Mouse (Mus musculus): ENCODE measurements around the gene Pkp1. TPM values are rescaled to one million over a fixed set of nuclear protein-coding genes. Genes with fewer than 3 reads are reported as not detected.

Gene Pkp1
- polyA plus RNA-seq, 1 experiment: 0.90 TPM

DNA sequence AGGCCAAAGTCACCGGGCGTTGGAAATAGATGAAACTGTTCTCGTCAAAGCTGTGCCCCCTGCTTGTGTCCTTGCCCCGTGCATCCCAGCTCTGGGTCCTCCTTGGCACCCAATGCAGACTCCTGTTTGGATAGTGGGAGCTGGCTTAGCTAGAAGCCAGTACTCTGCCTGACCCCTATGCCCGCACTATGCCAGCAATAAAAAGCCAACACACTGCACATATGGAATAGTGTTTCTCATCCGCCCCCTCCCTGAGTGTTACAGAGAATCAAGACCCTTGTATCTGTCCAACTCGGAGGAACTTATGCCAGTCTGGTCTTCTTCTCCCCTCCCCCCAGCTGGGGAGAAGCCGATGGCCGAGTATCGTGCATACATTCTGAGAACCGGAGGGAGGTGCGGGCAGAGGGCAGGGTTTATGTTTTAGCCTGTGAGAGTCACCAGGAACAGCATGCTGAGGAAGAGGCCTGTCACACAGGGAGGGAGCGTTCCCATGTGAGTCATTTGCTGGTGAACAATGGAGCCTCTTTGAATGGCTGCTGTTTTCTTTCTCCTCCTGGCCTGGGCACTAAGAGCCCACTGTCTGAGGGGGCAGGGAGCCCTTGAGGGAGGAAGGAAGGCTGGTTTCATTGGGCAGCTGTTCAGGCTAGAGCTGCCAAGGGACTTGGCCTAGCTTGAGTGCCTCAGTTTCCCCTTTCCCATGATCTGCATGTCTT is 66.8 kb downstream of the Pkp1 start:
- Histone ChIP-seq H3K27ac (ENCODE audit: insufficient read depth, low read length) (no peak overlapping the region; the same call in 1 of the 2 replicates), H3K4me1 (ENCODE audit: control insufficient read depth, insufficient read depth, low read length) (peaks cover 7% of the 10 kb centered on the region; the same call in 1 of the 2 replicates), H3K4me3 (ENCODE audit: insufficient read depth, low read length) (no peak overlapping the region)
- TF ChIP-seq POLR2A (IDR thresholded peaks at IDR 0.05; ENCODE audit: low read depth, low read length): no peak
- TF ChIP-seq CTCF (IDR thresholded peaks at IDR 0.05; ENCODE audit: borderline replicate concordance, insufficient read depth, low read length): no peak

DNA sequence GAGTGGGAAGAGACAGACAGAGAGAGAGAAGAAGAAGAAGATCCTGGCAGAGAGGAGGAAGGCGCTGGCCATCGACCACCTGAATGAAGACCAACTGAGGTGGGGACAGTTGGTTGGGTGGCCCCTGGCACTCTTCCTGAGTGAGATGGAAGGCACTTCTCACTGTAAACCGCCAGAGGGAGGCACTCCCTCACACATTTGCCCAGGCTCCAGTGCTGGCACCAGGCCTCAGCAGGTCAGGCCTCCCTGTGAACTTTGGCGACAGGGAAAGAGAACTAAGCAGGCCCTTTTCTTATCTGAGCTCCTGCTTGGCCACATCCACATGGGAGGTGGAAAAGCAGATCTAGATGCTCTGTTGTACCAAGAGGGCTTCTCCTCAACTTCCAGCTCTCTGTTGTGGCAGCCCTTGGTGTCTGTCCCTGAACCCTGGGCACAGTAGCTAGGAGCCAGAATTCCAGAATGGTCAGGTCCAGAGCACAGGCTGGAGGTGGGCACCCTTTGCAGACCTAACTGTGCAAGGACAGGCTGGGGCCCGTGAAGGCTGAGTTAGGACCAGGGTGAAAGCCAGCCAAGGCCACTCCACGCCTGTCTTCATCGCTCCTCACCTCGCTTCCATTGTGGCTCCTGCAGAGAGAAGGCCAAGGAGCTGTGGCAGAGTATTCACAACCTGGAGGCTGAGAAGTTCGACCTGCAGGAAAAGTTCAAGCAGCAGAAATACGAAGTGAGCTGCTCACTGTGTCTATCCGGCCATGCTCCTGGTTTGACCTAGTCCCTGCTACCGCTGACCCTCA is 68.1 kb downstream of the Pkp1 start:
- TF ChIP-seq POLR2A (IDR thresholded peaks at IDR 0.05; ENCODE audit: low read depth, low read length): no peak
- TF ChIP-seq CTCF (IDR thresholded peaks at IDR 0.05; ENCODE audit: borderline replicate concordance, insufficient read depth, low read length): peak; percentile 73
- H3K4me1 ChIP-seq (ENCODE audit: control insufficient read depth, insufficient read depth, low read length): peaks cover 7% of the 10 kb centered on the region; the same call in 1 of the 2 replicates
- H3K27ac ChIP-seq (ENCODE audit: insufficient read depth, low read length): no peak overlapping the region
- H3K4me3 ChIP-seq (ENCODE audit: insufficient read depth, low read length): no peak overlapping the region

DNA sequence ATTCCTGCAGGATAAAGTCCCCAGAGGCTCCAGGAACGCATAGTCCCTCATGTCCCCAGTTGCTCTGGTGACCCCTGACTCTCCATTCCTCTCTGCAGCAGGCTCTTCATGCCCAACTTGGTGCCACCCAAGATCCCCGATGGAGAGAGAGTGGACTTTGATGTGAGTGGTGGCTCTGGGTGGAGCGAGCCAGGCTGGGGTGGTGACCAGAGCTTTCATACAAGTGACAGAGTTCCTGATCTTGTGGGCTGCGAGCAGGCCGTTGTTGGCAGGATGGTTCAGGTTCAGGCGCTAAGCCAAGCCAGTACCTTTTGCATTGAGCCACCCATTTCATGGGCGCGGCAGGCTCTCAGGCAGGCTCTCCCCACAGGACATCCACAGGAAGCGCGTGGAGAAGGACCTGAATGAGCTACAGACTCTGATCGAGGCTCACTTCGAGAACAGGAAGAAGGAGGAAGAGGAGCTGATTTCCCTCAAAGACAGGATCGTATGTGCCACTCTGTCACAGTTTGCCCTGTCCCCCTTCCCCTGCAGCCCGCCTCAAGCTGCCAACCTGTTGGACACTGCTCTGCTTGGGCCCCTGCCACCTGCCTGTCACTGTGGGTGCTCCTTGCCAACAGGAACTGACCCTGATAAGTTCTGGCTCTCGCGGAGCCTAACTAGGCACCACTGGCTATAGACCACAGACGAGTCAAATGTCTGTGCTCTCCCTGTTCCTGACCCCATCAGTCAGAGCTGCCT is 71.2 kb downstream of the Pkp1 start:
- TF ChIP-seq POLR2A (IDR thresholded peaks at IDR 0.05; ENCODE audit: low read depth, low read length) (no peak), CTCF (IDR thresholded peaks at IDR 0.05; ENCODE audit: borderline replicate concordance, insufficient read depth, low read length) (no peak)
- Histone ChIP-seq H3K27ac (ENCODE audit: insufficient read depth, low read length) (no peak overlapping the region), H3K4me3 (ENCODE audit: insufficient read depth, low read length) (no peak overlapping the region), H3K4me1 (ENCODE audit: control insufficient read depth, insufficient read depth, low read length) (peaks cover 12% of the 10 kb centered on the region)

DNA sequence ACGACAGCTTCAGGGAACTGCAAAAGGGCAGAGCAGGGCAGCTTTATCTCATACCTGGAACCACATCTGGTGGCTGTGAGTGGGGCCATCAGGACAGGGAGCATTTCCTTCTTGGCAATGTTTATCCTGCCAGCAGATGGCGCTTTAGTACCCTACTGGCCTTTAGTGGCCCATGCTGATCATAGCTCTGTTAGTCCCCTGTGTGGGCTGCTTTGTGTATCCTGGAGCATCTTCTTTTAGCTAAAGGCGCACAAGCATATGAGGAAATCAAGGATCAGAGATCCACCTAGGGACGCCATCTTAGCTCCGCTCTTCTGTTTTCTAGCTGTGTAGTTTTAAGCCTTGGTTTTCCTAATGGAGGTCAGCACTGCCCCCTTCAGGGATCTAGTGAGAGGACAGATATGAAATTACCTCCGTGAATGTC is 71.9 kb downstream of the Pkp1 start:
- Histone ChIP-seq H3K27ac (ENCODE audit: insufficient read depth, low read length) (no peak overlapping the region), H3K4me3 (ENCODE audit: insufficient read depth, low read length) (no peak overlapping the region), H3K4me1 (ENCODE audit: control insufficient read depth, insufficient read depth, low read length) (peaks cover 6% of the 10 kb centered on the region)
- TF ChIP-seq CTCF (IDR thresholded peaks at IDR 0.05; ENCODE audit: borderline replicate concordance, insufficient read depth, low read length) (no peak), POLR2A (IDR thresholded peaks at IDR 0.05; ENCODE audit: low read depth, low read length) (no peak)

DNA sequence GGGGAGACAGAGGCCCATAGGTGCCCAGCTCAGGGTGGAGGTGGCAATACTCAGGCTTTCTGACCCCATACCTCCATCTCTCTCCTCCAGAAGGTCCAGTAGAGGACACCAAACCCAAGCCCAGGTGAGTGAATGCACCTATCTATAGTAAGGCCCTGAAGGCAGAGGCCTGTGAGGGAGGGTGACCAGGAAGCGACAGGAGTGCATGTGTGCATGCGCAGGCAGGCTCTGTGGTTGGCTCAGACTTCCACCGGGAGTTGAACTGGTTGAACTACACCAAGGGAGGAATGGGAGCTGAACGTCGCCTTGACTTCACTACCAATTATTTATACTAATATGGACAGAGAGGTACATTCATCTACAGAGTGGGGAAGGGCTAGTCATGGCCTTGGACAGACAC is 72.4 kb downstream of the Pkp1 start:
- TF ChIP-seq CTCF (IDR thresholded peaks at IDR 0.05; ENCODE audit: borderline replicate concordance, insufficient read depth, low read length) (no peak), POLR2A (IDR thresholded peaks at IDR 0.05; ENCODE audit: low read depth, low read length) (no peak)
- Histone ChIP-seq H3K4me3 (ENCODE audit: insufficient read depth, low read length) (no peak overlapping the region), H3K27ac (ENCODE audit: insufficient read depth, low read length) (no peak overlapping the region), H3K4me1 (ENCODE audit: control insufficient read depth, insufficient read depth, low read length) (peaks cover 5% of the 10 kb centered on the region; the same call in 1 of the 2 replicates)

DNA sequence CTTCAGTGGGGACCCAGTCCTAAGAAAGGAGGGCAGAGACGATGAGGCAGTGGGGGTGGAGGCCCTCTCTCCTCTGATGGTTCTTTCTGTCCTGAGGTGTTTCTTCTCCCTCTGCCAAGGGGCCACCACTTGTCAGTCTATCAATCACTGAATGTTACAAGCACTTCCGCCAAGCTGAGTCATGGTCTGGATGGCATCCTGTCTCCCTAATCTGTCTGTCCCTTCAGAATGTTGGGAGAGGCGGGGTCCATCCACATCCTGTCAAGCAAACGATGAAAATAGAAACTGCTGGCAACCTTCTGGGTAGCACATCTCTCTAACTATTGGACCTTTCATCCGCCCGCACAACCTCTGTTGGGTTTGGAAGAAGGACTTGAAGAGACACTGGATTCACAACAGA is 74.5 kb downstream of the Pkp1 start:
- Histone ChIP-seq H3K27ac (ENCODE audit: insufficient read depth, low read length) (peak overlapping the region; percentile 15; the same call in 1 of the 2 replicates), H3K4me1 (ENCODE audit: control insufficient read depth, insufficient read depth, low read length) (peaks cover 9% of the 10 kb centered on the region), H3K4me3 (ENCODE audit: insufficient read depth, low read length) (no peak overlapping the region)
- TF ChIP-seq POLR2A (IDR thresholded peaks at IDR 0.05; ENCODE audit: low read depth, low read length) (no peak), CTCF (IDR thresholded peaks at IDR 0.05; ENCODE audit: borderline replicate concordance, insufficient read depth, low read length) (no peak)

DNA sequence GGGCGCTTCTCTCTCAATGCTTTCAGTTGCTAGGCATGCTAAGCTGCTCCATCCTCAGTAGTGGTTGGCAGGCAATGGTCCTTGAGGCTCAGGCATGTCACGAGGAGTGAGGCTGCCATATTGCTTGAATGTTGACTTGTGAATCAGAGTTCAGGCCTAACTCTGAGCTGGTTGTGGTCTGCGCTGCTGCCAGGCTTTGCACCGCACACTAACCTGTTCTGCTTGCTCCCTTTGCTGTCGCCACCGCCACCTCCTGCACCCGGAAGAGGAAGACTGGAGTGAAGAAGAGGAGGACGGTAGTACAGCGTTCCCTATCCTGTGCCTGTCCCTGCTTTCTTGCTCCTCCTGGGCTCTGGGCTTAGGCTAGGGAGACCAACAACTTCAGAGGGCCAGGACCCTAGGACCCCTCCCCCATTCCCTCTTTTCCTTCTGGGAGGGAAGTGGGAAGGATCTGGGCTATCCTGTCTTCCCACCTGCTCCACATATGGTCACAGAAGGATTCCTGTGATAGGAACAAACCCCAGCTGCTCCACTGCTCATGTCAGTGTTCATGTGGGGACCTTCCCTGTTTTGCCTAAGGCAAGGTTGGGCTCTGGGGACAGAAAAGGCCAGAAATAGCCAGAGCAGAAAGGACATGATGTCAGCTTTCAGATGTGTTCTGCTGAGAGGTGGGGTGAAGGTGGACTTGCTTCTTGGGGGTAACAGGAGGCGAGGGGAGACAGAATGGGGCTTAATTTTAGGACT is 75.3 kb downstream of the Pkp1 start:
- H3K4me3 ChIP-seq (ENCODE audit: insufficient read depth, low read length): no peak overlapping the region
- peaks cover 9% of the 10 kb centered on the region for H3K4me1 ChIP-seq (ENCODE audit: control insufficient read depth, insufficient read depth, low read length)
- TF ChIP-seq POLR2A (IDR thresholded peaks at IDR 0.05; ENCODE audit: low read depth, low read length) (no peak), CTCF (IDR thresholded peaks at IDR 0.05; ENCODE audit: borderline replicate concordance, insufficient read depth, low read length) (no peak)
- no peak overlapping the region for H3K27ac ChIP-seq (ENCODE audit: insufficient read depth, low read length)

DNA sequence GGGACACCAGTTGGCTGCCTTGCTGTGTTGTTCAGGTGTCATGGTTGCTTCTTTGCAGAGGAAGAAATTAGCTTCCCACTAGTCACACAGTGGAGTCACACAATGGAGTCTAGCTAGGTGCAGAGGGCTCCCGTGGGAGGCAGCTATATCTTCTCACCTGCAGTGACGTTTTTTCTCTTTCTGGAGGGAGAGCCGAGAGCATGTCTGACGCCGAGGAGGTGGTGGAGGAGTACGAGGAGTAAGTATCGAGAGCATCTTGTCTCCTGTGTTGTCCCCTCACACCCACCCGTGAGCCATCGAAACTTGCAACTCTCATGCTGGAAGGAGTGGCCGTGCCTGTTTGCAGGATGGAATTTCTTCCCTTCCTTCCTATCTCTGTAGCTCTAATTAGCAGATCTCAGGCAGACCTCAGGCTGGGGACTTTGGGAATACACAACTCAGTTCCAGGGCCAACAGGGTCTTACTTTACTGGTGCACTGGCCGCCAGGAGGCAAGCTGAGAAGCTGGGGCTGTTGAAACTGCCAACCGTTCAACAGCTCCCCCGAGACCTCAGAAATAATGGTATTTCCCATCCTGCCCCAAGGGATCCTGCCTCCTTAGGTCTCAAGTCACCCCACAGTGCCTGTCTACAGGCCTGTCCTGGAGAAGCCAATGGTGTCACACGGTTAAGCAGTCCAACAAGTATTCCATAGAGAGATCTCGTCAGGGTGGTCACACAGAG is 78.2 kb downstream of the Pkp1 start:
- TF ChIP-seq POLR2A (IDR thresholded peaks at IDR 0.05; ENCODE audit: low read depth, low read length) (no peak), CTCF (IDR thresholded peaks at IDR 0.05; ENCODE audit: borderline replicate concordance, insufficient read depth, low read length) (no peak)
- H3K27ac ChIP-seq (ENCODE audit: insufficient read depth, low read length): no peak overlapping the region
- H3K4me3 ChIP-seq (ENCODE audit: insufficient read depth, low read length): no peak overlapping the region
- peaks cover 9% of the 10 kb centered on the region for H3K4me1 ChIP-seq (ENCODE audit: control insufficient read depth, insufficient read depth, low read length)
